Comparison of ENCODE assay signal across 9 mouse cellular contexts in the genomic region with DNA sequence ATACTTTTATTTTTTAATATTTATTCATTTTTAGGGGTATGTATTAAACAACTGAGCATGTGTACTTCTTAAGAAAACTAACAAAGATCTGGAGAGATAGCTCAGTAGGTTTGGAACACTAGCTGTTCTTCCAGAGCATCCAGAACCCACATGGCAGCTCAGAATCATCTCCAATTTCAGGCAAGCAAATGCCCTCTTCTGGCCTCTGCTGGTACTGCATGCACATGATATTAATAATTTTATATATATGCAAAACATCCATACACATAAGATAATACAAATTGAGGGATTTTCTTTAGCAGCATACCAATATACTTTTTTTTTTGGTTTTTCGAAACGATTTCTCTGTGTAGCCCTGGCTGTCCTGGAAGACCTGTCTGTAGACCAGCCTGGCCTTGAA. TPM values are rescaled to one million over a fixed set of nuclear protein-coding genes. Genes with fewer than 3 reads are reported as not detected.
DNase-seq lines count a peak whose midpoint lies in the region; ATAC-seq and TF ChIP-seq lines count a peak whose summit lies in the region.
"Had no signal": no experiment of that assay in that cellular context is flagged by ENCODE, and none has a peak within 500 bp of the region (broad histone marks: within the 10 kb centered on the region; RNA-seq: fewer than 3 reads in every experiment).

No protein-coding gene starts in this region.

- TF ChIP-seq CTCF in midbrain, postnatal 0 days (IDR thresholded peaks at IDR 0.05): peak; percentile 87
- TF ChIP-seq CTCF in bone marrow, adult 2 months (IDR thresholded peaks at IDR 0.05; ENCODE audit: control insufficient read depth, insufficient read depth, low read length): peak; percentile 29
- peak; percentile 70 for TF ChIP-seq CTCF in lung, embryonic 14.5 days (IDR thresholded peaks at IDR 0.05; ENCODE audit: low read depth)

- H3K4me2 ChIP-seq in forebrain, embryonic 11.5 days (ENCODE audit: low read depth, low read length, severe bottlenecking): no peak overlapping the region
- H3K4me2 ChIP-seq in forebrain, embryonic 16.5 days (ENCODE audit: low read length): no peak overlapping the region
- H3K4me2 ChIP-seq in midbrain, postnatal 0 days (ENCODE audit: low read depth, low read length, poor library complexity, severe bottlenecking): no peak overlapping the region
- no peak overlapping the region for H3K4me2 ChIP-seq in midbrain, embryonic 15.5 days
- no peak overlapping the region for H3K4me2 ChIP-seq in lung, embryonic 14.5 days

- H3K36me3 ChIP-seq in forebrain, embryonic 11.5 days (ENCODE audit: control insufficient read depth, insufficient read depth, low read length): no peaks in the 10 kb centered on the region
- H3K36me3 ChIP-seq in forebrain, embryonic 16.5 days (ENCODE audit: control insufficient read depth, insufficient read depth): no peaks in the 10 kb centered on the region
- peaks cover under 1% of the 10 kb centered on the region; the same call in 1 of the 2 replicates for H3K36me3 ChIP-seq in midbrain, postnatal 0 days (ENCODE audit: insufficient read depth, low read length)
- 0 out of 2 replicates have a peak, but pooled peaks cover 1% of the 10 kb centered on the region for H3K36me3 ChIP-seq in midbrain, embryonic 15.5 days (replicated peaks)
- no peaks in the 10 kb centered on the region for H3K36me3 ChIP-seq in lung, embryonic 14.5 days (ENCODE audit: insufficient read depth)

- no peak for ATAC-seq in forebrain, embryonic 11.5 days (replicated peaks; ENCODE audit: low FRiP score)
- ATAC-seq in forebrain, embryonic 16.5 days: no peak
- ATAC-seq in midbrain, postnatal 0 days (ENCODE audit: low FRiP score): no peak
- ATAC-seq in midbrain, embryonic 15.5 days (replicated peaks): no peak
- no peak for ATAC-seq in lung, embryonic 14.5 days (ENCODE audit: insufficient read depth)

- H3K9ac ChIP-seq in forebrain, embryonic 11.5 days (ENCODE audit: low read length): no peak overlapping the region
- no peak overlapping the region for H3K9ac ChIP-seq in forebrain, embryonic 16.5 days (replicated peaks; ENCODE audit: low read depth, low read length)
- no peak overlapping the region for H3K9ac ChIP-seq in midbrain, postnatal 0 days (replicated peaks; ENCODE audit: low read length, poor library complexity, severe bottlenecking)
- H3K9ac ChIP-seq in midbrain, embryonic 15.5 days: no peak overlapping the region
- no peak overlapping the region for H3K9ac ChIP-seq in lung, embryonic 14.5 days

- H3K27me3 ChIP-seq in forebrain, embryonic 11.5 days (ENCODE audit: control insufficient read depth, insufficient read depth, low read length): no peaks in the 10 kb centered on the region
- no peaks in the 10 kb centered on the region for H3K27me3 ChIP-seq in forebrain, embryonic 16.5 days (replicated peaks; ENCODE audit: control insufficient read depth, insufficient read depth, low read length)
- no peaks in the 10 kb centered on the region for H3K27me3 ChIP-seq in midbrain, postnatal 0 days (ENCODE audit: insufficient read depth, low read length)
- no peaks in the 10 kb centered on the region for H3K27me3 ChIP-seq in midbrain, embryonic 15.5 days (replicated peaks)
- no peaks in the 10 kb centered on the region for H3K27me3 ChIP-seq in lung, embryonic 14.5 days (ENCODE audit: insufficient read depth, low read length)

- peak; percentile 72 for DNase-seq in forebrain, embryonic 11.5 days (ENCODE audit: low spot score)
- DNase-seq in midbrain, postnatal 0 days (ENCODE audit: low spot score): peak; percentile 65
- peak; percentile 59 for DNase-seq in heart, postnatal 4 days
- DNase-seq in lung, embryonic 14.5 days: peak; percentile 81
- peak; percentile 56 for DNase-seq in thymus, postnatal 0 days (ENCODE audit: low spot score)

- no peak for TF ChIP-seq POLR2A in bone marrow, adult 2 months (IDR thresholded peaks at IDR 0.05; ENCODE audit: borderline replicate concordance, control insufficient read depth, low read depth, low read length)

- no peak overlapping the region for H3K4me3 ChIP-seq in forebrain, embryonic 11.5 days (ENCODE audit: low read depth, low read length)
- H3K4me3 ChIP-seq in forebrain, embryonic 16.5 days (replicated peaks; ENCODE audit: low read length): no peak overlapping the region
- H3K4me3 ChIP-seq in midbrain, postnatal 0 days (ENCODE audit: low read depth, low read length): no peak overlapping the region
- no peak overlapping the region for H3K4me3 ChIP-seq in midbrain, embryonic 15.5 days
- H3K4me3 ChIP-seq in bone marrow, adult 2 months (replicated peaks; ENCODE audit: control insufficient read depth, low read depth, low read length): no peak overlapping the region
- H3K4me3 ChIP-seq in lung, embryonic 14.5 days (ENCODE audit: low read depth, low read length): no peak overlapping the region

- no peak overlapping the region for H3K27ac ChIP-seq in forebrain, embryonic 11.5 days (ENCODE audit: low read depth, low read length)
- no peak overlapping the region for H3K27ac ChIP-seq in forebrain, embryonic 16.5 days (ENCODE audit: low read length)
- no peak overlapping the region for H3K27ac ChIP-seq in midbrain, postnatal 0 days (ENCODE audit: low read depth, low read length)
- no peak overlapping the region for H3K27ac ChIP-seq in midbrain, embryonic 15.5 days
- H3K27ac ChIP-seq in bone marrow, adult 2 months (ENCODE audit: control insufficient read depth, insufficient read depth, low read depth, low read length, poor library complexity): no peak overlapping the region
- no peak overlapping the region for H3K27ac ChIP-seq in lung, embryonic 14.5 days (ENCODE audit: low read depth)

- H3K4me1 ChIP-seq in forebrain, embryonic 11.5 days (replicated peaks; ENCODE audit: control insufficient read depth, insufficient read depth, low read length): no peaks in the 10 kb centered on the region
- H3K4me1 ChIP-seq in forebrain, embryonic 16.5 days (replicated peaks; ENCODE audit: control insufficient read depth, insufficient read depth, low read length): peaks cover 8% of the 10 kb centered on the region
- H3K4me1 ChIP-seq in midbrain, postnatal 0 days (ENCODE audit: insufficient read depth, low read length): no peaks in the 10 kb centered on the region
- peaks cover 13% of the 10 kb centered on the region for H3K4me1 ChIP-seq in midbrain, embryonic 15.5 days
- H3K4me1 ChIP-seq in bone marrow, adult 2 months (ENCODE audit: control insufficient read depth, insufficient read depth, low read length): no peaks in the 10 kb centered on the region
- H3K4me1 ChIP-seq in lung, embryonic 14.5 days (ENCODE audit: insufficient read depth): 0 out of 2 replicates have a peak, but pooled peaks cover 3% of the 10 kb centered on the region

- 80% methylated on average over 2 of the region's 2 CpGs for WGBS in forebrain, embryonic 11.5 days
- WGBS in forebrain, embryonic 16.5 days: 60% methylated on average over 2 of the region's 2 CpGs
- WGBS in midbrain, postnatal 0 days: 87% methylated on average over 2 of the region's 2 CpGs
- WGBS in midbrain, embryonic 15.5 days: 74% methylated on average over 2 of the region's 2 CpGs
- WGBS in bone marrow, adult 2 months: 56% methylated on average over 2 of the region's 2 CpGs
- 62% methylated on average over 2 of the region's 2 CpGs for WGBS in lung, embryonic 14.5 days

- H3K9me3 ChIP-seq in forebrain, embryonic 11.5 days (ENCODE audit: control insufficient read depth, low read length): no peaks in the 10 kb centered on the region
- H3K9me3 ChIP-seq in forebrain, embryonic 16.5 days (ENCODE audit: control insufficient read depth, low read length): no peaks in the 10 kb centered on the region
- no peaks in the 10 kb centered on the region for H3K9me3 ChIP-seq in midbrain, postnatal 0 days (ENCODE audit: low read length)
- H3K9me3 ChIP-seq in midbrain, embryonic 15.5 days: no peaks in the 10 kb centered on the region
- no peaks in the 10 kb centered on the region for H3K9me3 ChIP-seq in lung, embryonic 14.5 days (ENCODE audit: low read depth, low read length)

RNA-seq across cellular contexts. Expression of gene Pyroxd1, which starts 1.9 kb away (rescaled TPM):
- polyA plus RNA-seq in forebrain, embryonic 11.5 days (2014; fragmentation: Nextera tagmentation; extraction: Ambion mirVana): 19.6 and 21.4 TPM in 2 replicates
- polyA plus RNA-seq in forebrain, embryonic 16.5 days (2015; fragmentation: Nextera tagmentation; extraction: Ambion mirVana): 21.6 and 26.8 TPM in 2 replicates
- total RNA-seq in midbrain, postnatal 0 days (2014; rRNA removed): 13.5 and 17.7 TPM in 2 replicates
- 18.2 and 20.3 TPM in 2 replicates for polyA plus RNA-seq in midbrain, postnatal 0 days (2015; fragmentation: Nextera tagmentation; extraction: Ambion mirVana)
- polyA plus RNA-seq in midbrain, embryonic 15.5 days (2015; fragmentation: Nextera tagmentation; extraction: Ambion mirVana): 21.6 and 23.7 TPM in 2 replicates
- 2.5 and 5.2 TPM in 2 replicates for polyA plus RNA-seq in bone marrow, adult 2 months (2011; ENCODE audit: insufficient read depth, insufficient read length, low replicate concordance, missing spikeins)
- total RNA-seq in heart, postnatal 4 days (2021): 10 to 100 TPM; 11.3 to 11.9 TPM
- polyA plus RNA-seq in lung, embryonic 14.5 days (2014; fragmentation: Nextera tagmentation; extraction: Ambion mirVana): 17.7 and 21.2 TPM in 2 replicates
- 20.4 and 22.6 TPM in 2 replicates for polyA plus RNA-seq in thymus, postnatal 0 days (2015; fragmentation: Nextera tagmentation; extraction: Ambion mirVana)

RNA-seq across cellular contexts. Expression of gene Slco1a5, which starts 20.8 kb away (rescaled TPM):
- polyA plus RNA-seq in forebrain, embryonic 11.5 days (2014; fragmentation: Nextera tagmentation; extraction: Ambion mirVana): 0.20 and 0.41 TPM in 2 replicates
- 0.42 and 0.44 TPM in 2 replicates for polyA plus RNA-seq in forebrain, embryonic 16.5 days (2015; fragmentation: Nextera tagmentation; extraction: Ambion mirVana)
- 0.05 and 0.66 TPM in 2 replicates for total RNA-seq in midbrain, postnatal 0 days (2014; rRNA removed)
- 0.51 and 0.60 TPM in 2 replicates for polyA plus RNA-seq in midbrain, postnatal 0 days (2015; fragmentation: Nextera tagmentation; extraction: Ambion mirVana)
- polyA plus RNA-seq in midbrain, embryonic 15.5 days (2015; fragmentation: Nextera tagmentation; extraction: Ambion mirVana): 0.54 and 0.66 TPM in 2 replicates
- 0.62 TPM in 1 of 2 replicates, not detected in the other for polyA plus RNA-seq in bone marrow, adult 2 months (2011; ENCODE audit: insufficient read depth, insufficient read length, low replicate concordance, missing spikeins)
- not detected for total RNA-seq in heart, postnatal 4 days (2021)
- polyA plus RNA-seq in lung, embryonic 14.5 days (2014; fragmentation: Nextera tagmentation; extraction: Ambion mirVana): 0.08 and 0.12 TPM in 2 replicates
- 0.54 and 0.65 TPM in 2 replicates for polyA plus RNA-seq in thymus, postnatal 0 days (2015; fragmentation: Nextera tagmentation; extraction: Ambion mirVana)
- polyA plus RNA-seq: large intestine, adult 2 months had no signal

RNA-seq across cellular contexts. Expression of gene Recql, which starts 43.3 kb away (rescaled TPM):
- polyA plus RNA-seq in forebrain, embryonic 11.5 days (2014; fragmentation: Nextera tagmentation; extraction: Ambion mirVana): 44.7 and 48.3 TPM in 2 replicates
- polyA plus RNA-seq in forebrain, embryonic 16.5 days (2015; fragmentation: Nextera tagmentation; extraction: Ambion mirVana): 31.8 and 35.1 TPM in 2 replicates
- 12.8 and 16.8 TPM in 2 replicates for total RNA-seq in midbrain, postnatal 0 days (2014; rRNA removed)
- 16.2 and 18.7 TPM in 2 replicates for polyA plus RNA-seq in midbrain, postnatal 0 days (2015; fragmentation: Nextera tagmentation; extraction: Ambion mirVana)
- polyA plus RNA-seq in midbrain, embryonic 15.5 days (2015; fragmentation: Nextera tagmentation; extraction: Ambion mirVana): 23.7 and 26.3 TPM in 2 replicates
- 47.4 and 59.3 TPM in 2 replicates for polyA plus RNA-seq in bone marrow, adult 2 months (2011; ENCODE audit: insufficient read depth, insufficient read length, low replicate concordance, missing spikeins)
- 10 to 100 TPM; 12.7 to 14.3 TPM for total RNA-seq in heart, postnatal 4 days (2021)
- polyA plus RNA-seq in lung, embryonic 14.5 days (2014; fragmentation: Nextera tagmentation; extraction: Ambion mirVana): 29.9 and 33.0 TPM in 2 replicates
- polyA plus RNA-seq in thymus, postnatal 0 days (2015; fragmentation: Nextera tagmentation; extraction: Ambion mirVana): 44.4 and 48.7 TPM in 2 replicates

RNA-seq across cellular contexts. Expression of gene Golt1b, which starts 43.5 kb away (rescaled TPM):
- polyA plus RNA-seq in forebrain, embryonic 11.5 days (2014; fragmentation: Nextera tagmentation; extraction: Ambion mirVana): 104 TPM in 2 replicates
- polyA plus RNA-seq in forebrain, embryonic 16.5 days (2015; fragmentation: Nextera tagmentation; extraction: Ambion mirVana): 86.4 and 95.3 TPM in 2 replicates
- 46.3 and 52.9 TPM in 2 replicates for total RNA-seq in midbrain, postnatal 0 days (2014; rRNA removed)
- 72.7 and 74.6 TPM in 2 replicates for polyA plus RNA-seq in midbrain, postnatal 0 days (2015; fragmentation: Nextera tagmentation; extraction: Ambion mirVana)
- polyA plus RNA-seq in midbrain, embryonic 15.5 days (2015; fragmentation: Nextera tagmentation; extraction: Ambion mirVana): 77.2 and 83.9 TPM in 2 replicates
- 9.3 and 13.2 TPM in 2 replicates for polyA plus RNA-seq in bone marrow, adult 2 months (2011; ENCODE audit: insufficient read depth, insufficient read length, low replicate concordance, missing spikeins)
- 10 to 100 TPM; 28.3 to 36.3 TPM for total RNA-seq in heart, postnatal 4 days (2021)
- 107 and 113 TPM in 2 replicates for polyA plus RNA-seq in lung, embryonic 14.5 days (2014; fragmentation: Nextera tagmentation; extraction: Ambion mirVana)
- polyA plus RNA-seq in thymus, postnatal 0 days (2015; fragmentation: Nextera tagmentation; extraction: Ambion mirVana): 69.2 and 71.7 TPM in 2 replicates

RNA-seq across cellular contexts. Expression of gene Iapp, which starts 45.3 kb away (rescaled TPM):
- not detected in 2 replicates for polyA plus RNA-seq in forebrain, embryonic 11.5 days (2014; fragmentation: Nextera tagmentation; extraction: Ambion mirVana)
- polyA plus RNA-seq in forebrain, embryonic 16.5 days (2015; fragmentation: Nextera tagmentation; extraction: Ambion mirVana): not detected in 2 replicates
- not detected in 2 replicates for total RNA-seq in midbrain, postnatal 0 days (2014; rRNA removed)
- 0.31 TPM in 1 of 2 replicates, not detected in the other for polyA plus RNA-seq in midbrain, postnatal 0 days (2015; fragmentation: Nextera tagmentation; extraction: Ambion mirVana)
- polyA plus RNA-seq in midbrain, embryonic 15.5 days (2015; fragmentation: Nextera tagmentation; extraction: Ambion mirVana): 0.36 TPM in 1 of 2 replicates, not detected in the other
- not detected in 2 replicates for polyA plus RNA-seq in bone marrow, adult 2 months (2011; ENCODE audit: insufficient read depth, insufficient read length, low replicate concordance, missing spikeins)
- total RNA-seq in heart, postnatal 4 days (2021): not detected
- polyA plus RNA-seq in lung, embryonic 14.5 days (2014; fragmentation: Nextera tagmentation; extraction: Ambion mirVana): not detected in 2 replicates
- 11.7 and 14.6 TPM in 2 replicates for polyA plus RNA-seq in thymus, postnatal 0 days (2015; fragmentation: Nextera tagmentation; extraction: Ambion mirVana)

Comparison
In these comparisons a context has a peak if more than half of its experiments do, and no peak if none do; other contexts are left out.
1. CTCF ChIP-seq: peak in every context shown above with its lines; median percentile 87 in midbrain, postnatal 0 days; 70 in lung, embryonic 14.5 days; 29 in bone marrow, adult 2 months.